Mouse (Mus musculus) ES-Bruce4 (cell line): ENCODE measurements at regions not wholly inside any gene's neighbourhood (a gene's known extent, or its start where the extent isn't known, plus 50 kb on each side); places are given as distances from the start of the nearest gene placed in this dataset.

Experiments
- CTCF ChIP-seq: IDR thresholded peaks from one replicate; pipeline ENCODE4 v1.8.1; 2011; ENCODE audit warnings: low read depth, low read length
- EP300 ChIP-seq: IDR thresholded peaks from 2 replicates; pipeline ENCODE4 v1.6.1; 2011; ENCODE audit warnings: low read depth, low read length; ENCODE audit not compliant: insufficient read depth
- POLR2A ChIP-seq: IDR thresholded peaks from one replicate; pipeline ENCODE4 v1.8.1; 2011; ENCODE audit warnings: low read length; ENCODE audit not compliant: insufficient read depth

DNA sequence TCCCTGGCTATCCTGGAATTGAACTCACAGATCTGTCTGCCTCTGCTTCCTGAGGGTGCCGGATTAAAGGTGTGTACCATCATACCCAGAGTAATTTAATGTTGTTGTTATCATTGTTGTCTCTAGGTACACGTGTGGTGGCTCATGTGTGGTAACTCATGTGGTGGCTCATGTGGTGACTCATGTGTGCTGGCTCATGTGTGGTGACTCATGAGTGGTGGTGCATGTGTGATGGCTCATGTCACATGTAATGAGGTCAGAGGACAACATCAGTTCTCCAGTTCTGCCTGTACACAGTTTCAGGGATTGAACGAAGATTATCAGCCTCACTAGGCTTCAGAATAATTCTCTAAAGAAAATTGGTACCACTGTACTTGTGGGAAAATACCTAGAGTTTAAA, 80.2 kb downstream of the Zfp36l2 start:
- no peak for TF ChIP-seq POLR2A
- no peak for TF ChIP-seq CTCF
- no peak for TF ChIP-seq EP300
